Comparison of ENCODE assay signal across 8 mouse cellular contexts in the genomic region with DNA sequence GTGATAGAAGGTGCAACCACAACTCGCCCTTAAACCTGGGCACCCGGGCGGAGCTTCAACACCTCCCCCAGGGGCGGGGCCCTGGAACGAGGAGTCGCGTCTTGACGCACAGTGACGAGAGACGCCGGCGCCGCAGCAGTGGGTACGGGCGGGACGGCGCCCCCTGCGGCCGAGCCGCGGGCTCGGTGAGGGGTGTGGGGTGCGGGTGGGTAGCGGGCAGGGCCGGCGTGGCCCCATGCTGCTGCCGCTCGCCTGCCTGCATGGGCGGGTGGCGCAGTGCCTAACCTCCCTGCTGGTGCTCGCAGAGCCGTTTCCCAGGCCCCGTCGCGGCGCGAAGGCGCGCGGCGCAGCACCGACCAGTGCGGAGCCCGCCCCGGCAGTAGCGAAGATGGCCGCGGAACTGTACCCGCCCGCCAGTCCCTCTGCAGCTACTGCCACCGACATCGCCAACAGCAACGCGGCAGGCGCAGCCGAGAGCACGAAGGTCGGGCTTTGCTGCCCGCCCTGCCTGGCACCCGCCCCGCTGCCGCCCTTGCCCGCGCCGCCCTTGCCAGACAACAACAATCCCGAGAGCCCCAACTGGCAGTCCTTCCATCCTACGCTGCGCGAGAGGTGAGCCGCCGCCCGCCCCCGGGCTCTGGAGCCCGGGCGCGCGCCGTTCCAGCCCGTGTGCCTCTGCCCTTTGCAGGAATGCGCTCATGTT. TPM values are rescaled to one million over a fixed set of nuclear protein-coding genes. Genes with fewer than 3 reads are reported as not detected.
DNase-seq lines count a peak whose midpoint lies in the region; ATAC-seq and TF ChIP-seq lines count a peak whose summit lies in the region.

A gene (plus strand): TSS at position 112 of the 703 bp plus-strand sequence.

- WGBS in limb, embryonic 15.5 days: under 1% methylated on average over 78 of the region's 80 CpGs
- 0% methylated on average over 55 of the region's 80 CpGs for whole genome bisulfite sequencing in midbrain, postnatal 0 days

- H3K9me3 ChIP-seq in limb, embryonic 15.5 days: no peaks in the 10 kb centered on the region
- no peaks in the 10 kb centered on the region for H3K9me3 ChIP-seq in midbrain, postnatal 0 days (ENCODE audit: low read length)

- H3K4me1 ChIP-seq in limb, embryonic 15.5 days: peaks cover 21% of the 10 kb centered on the region
- no peaks in the 10 kb centered on the region for H3K4me1 ChIP-seq in midbrain, postnatal 0 days (ENCODE audit: insufficient read depth, low read length)

- peak within 1 kb of the TSS; percentile 94 for H3K27ac ChIP-seq in limb, embryonic 15.5 days
- H3K27ac ChIP-seq in midbrain, postnatal 0 days (ENCODE audit: low read depth, low read length): peak within 1 kb of the TSS; percentile 96

- peak; percentile 83 for DNase-seq in 3134 (ENCODE audit: extremely low read depth, insufficient read length, low spot score)
- peak; percentile 96 for DNase-seq in brain, adult 2 months (ENCODE audit: low read depth, low spot score)
- DNase-seq in heart, adult 9 months (ENCODE audit: low spot score in 2 of 2): peak; percentile 86 to 87
- peak; percentile 95 for DNase-seq in kidney, adult 9 months
- DNase-seq in midbrain, postnatal 0 days (ENCODE audit: low spot score): peak; percentile 94
- DNase-seq in spleen, postnatal 14 days (ENCODE audit: low spot score in 2 of 2): peak; percentile 74 to 83

- H3K27me3 ChIP-seq in limb, embryonic 15.5 days: no peaks in the 10 kb centered on the region
- no peaks in the 10 kb centered on the region for H3K27me3 ChIP-seq in midbrain, postnatal 0 days (ENCODE audit: insufficient read depth, low read length)

- H3K9ac ChIP-seq in limb, embryonic 15.5 days: peak within 1 kb of the TSS; percentile 57
- peak within 1 kb of the TSS; percentile 92 for H3K9ac ChIP-seq in midbrain, postnatal 0 days (replicated peaks; ENCODE audit: low read length, poor library complexity, severe bottlenecking)

- peak within 1 kb of the TSS; percentile 89 for H3K4me2 ChIP-seq in limb, embryonic 15.5 days
- peak within 1 kb of the TSS; percentile 89 for H3K4me2 ChIP-seq in midbrain, postnatal 0 days (ENCODE audit: low read depth, low read length, poor library complexity, severe bottlenecking)

- peaks cover 77% of the 10 kb centered on the region for H3K36me3 ChIP-seq in limb, embryonic 15.5 days
- H3K36me3 ChIP-seq in midbrain, postnatal 0 days (ENCODE audit: insufficient read depth, low read length): peaks cover 56% of the 10 kb centered on the region

- peak; percentile 67 for TF ChIP-seq CTCF in midbrain, postnatal 0 days (IDR thresholded peaks at IDR 0.05)

- ATAC-seq in erythroblast, adult 5-6 weeks (replicated peaks; ENCODE audit: low FRiP score, poor library complexity, severe bottlenecking): peak; percentile 81
- peak; percentile 88 for ATAC-seq in limb, embryonic 15.5 days (ENCODE audit: insufficient number of reproducible peaks, low FRiP score, low TSS enrichment, low read depth)
- ATAC-seq in midbrain, postnatal 0 days (ENCODE audit: low FRiP score): peak; percentile 96

- peak within 1 kb of the TSS; percentile 74 for H3K4me3 ChIP-seq in limb, embryonic 15.5 days
- peak within 1 kb of the TSS; percentile 73 for H3K4me3 ChIP-seq in midbrain, postnatal 0 days (ENCODE audit: low read depth, low read length)

RNA-seq across cellular contexts. Expression of the gene that starts here (rescaled TPM):
- total RNA-seq in erythroblast, adult 5-6 weeks (2015; ENCODE audit: low replicate concordance): 2.3 TPM in 1 of 2 replicates, not detected in the other
- total RNA-seq in erythroblast, adult 5-6 weeks (2017; ENCODE audit: low replicate concordance): 1.9 and 2.9 TPM in 2 replicates
- polyA plus RNA-seq in limb, embryonic 15.5 days (2015; fragmentation: Nextera tagmentation; extraction: Ambion mirVana): 25.4 and 26.3 TPM in 2 replicates
- total RNA-seq in midbrain, postnatal 0 days (2014; rRNA removed): 79.0 and 81.6 TPM in 2 replicates
- polyA plus RNA-seq in midbrain, postnatal 0 days (2015; fragmentation: Nextera tagmentation; extraction: Ambion mirVana): 58.4 and 61.9 TPM in 2 replicates

Comparison
In these comparisons a context has a peak if more than half of its experiments do, and no peak if none do; other contexts are left out.
1. Peak in every context shown above with its lines: DNase-seq, ATAC-seq, H3K4me3 ChIP-seq and H3K27ac ChIP-seq.
2. RNA of the gene that starts here (total RNA-seq): 79.0 to 81.6 TPM in midbrain, postnatal 0 days; 1.9 to 2.9 TPM in erythroblast, adult 5-6 weeks; every median in the first group is over 10 times any median in the second.